Comparison of ENCODE assay signal across 9 mouse cellular contexts in genomic region chr12:112498683-112499082, GRCm38 (mm10). TPM values are rescaled to one million over a fixed set of nuclear protein-coding genes. Genes with fewer than 3 reads are reported as not detected.
DNase-seq lines count a peak whose midpoint lies in the region; ATAC-seq and TF ChIP-seq lines count a peak whose summit lies in the region.
"Had no signal": no experiment of that assay in that cellular context is flagged by ENCODE, and none has a peak within 500 bp of the region (broad histone marks: within the 10 kb centered on the region; RNA-seq: fewer than 3 reads in every experiment).

No protein-coding gene starts in this region.

- no peak overlapping the region for H3K4me2 ChIP-seq in midbrain, embryonic 12.5 days (replicated peaks)
- H3K4me2 ChIP-seq in midbrain, embryonic 14.5 days (ENCODE audit: low read length): no peak overlapping the region

- 38% methylated on average over 11 of the region's 11 CpGs for WGBS in midbrain, embryonic 12.5 days
- WGBS in midbrain, embryonic 14.5 days: 36% methylated on average over 11 of the region's 11 CpGs

- peaks cover 13% of the 10 kb centered on the region; the same call in 1 of the 2 replicates for H3K27me3 ChIP-seq in midbrain, embryonic 12.5 days
- no peaks in the 10 kb centered on the region for H3K27me3 ChIP-seq in midbrain, embryonic 14.5 days (ENCODE audit: control insufficient read depth, insufficient read depth, low read length)

- TF ChIP-seq CTCF in gastrocnemius, adult 2 months (IDR thresholded peaks at IDR 0.05): peak; percentile 47

- H3K27ac ChIP-seq in gastrocnemius, adult 2 months: no peak overlapping the region
- no peak overlapping the region for H3K27ac ChIP-seq in midbrain, embryonic 12.5 days (replicated peaks)
- no peak overlapping the region for H3K27ac ChIP-seq in midbrain, embryonic 14.5 days (replicated peaks; ENCODE audit: low read depth, low read length)

- H3K9me3 ChIP-seq in midbrain, embryonic 12.5 days: no peaks in the 10 kb centered on the region
- H3K9me3 ChIP-seq in midbrain, embryonic 14.5 days (ENCODE audit: control insufficient read depth, low read length): no peaks in the 10 kb centered on the region

- H3K36me3 ChIP-seq in midbrain, embryonic 12.5 days: no peaks in the 10 kb centered on the region
- 0 out of 2 replicates have a peak, but pooled peaks cover 3% of the 10 kb centered on the region for H3K36me3 ChIP-seq in midbrain, embryonic 14.5 days (ENCODE audit: control insufficient read depth, insufficient read depth, low read length)

- H3K4me1 ChIP-seq in midbrain, embryonic 12.5 days: peaks cover 9% of the 10 kb centered on the region
- H3K4me1 ChIP-seq in midbrain, embryonic 14.5 days (ENCODE audit: control insufficient read depth, insufficient read depth, low read length): no peaks in the 10 kb centered on the region

- no peak overlapping the region for H3K4me3 ChIP-seq in gastrocnemius, adult 2 months
- H3K4me3 ChIP-seq in midbrain, embryonic 12.5 days: no peak overlapping the region
- no peak overlapping the region for H3K4me3 ChIP-seq in midbrain, embryonic 14.5 days (replicated peaks; ENCODE audit: low read depth, low read length)

- DNase-seq in gastrocnemius, adult 2 months: no peak
- DNase-seq in gastrocnemius, postnatal 25 days: no peak
- DNase-seq in midbrain, embryonic 14.5 days: no peak
- DNase-seq in embryo, embryonic 10.5 days (ENCODE audit: low spot score): peak; percentile 36
- DNase-seq in adrenal gland, postnatal 4 days (ENCODE audit: low spot score in 2 of 2): no peak

- intact Hi-C loops in gastrocnemius, adult 2 months (cut with DNase I): loop anchor here (2.0 kb wide), 1 partner anchor 44 kb away; no protein-coding TSS in a partner anchor

- ATAC-seq in midbrain, embryonic 12.5 days (ENCODE audit: low FRiP score, low read depth): 0 out of 2 replicates have a peak, but pooled peaks have one; percentile 29
- no peak for ATAC-seq in midbrain, embryonic 14.5 days (ENCODE audit: low FRiP score, low TSS enrichment)
- ATAC-seq in megakaryocyte-erythroid progenitor cell, adult 5-6 weeks (replicated peaks; ENCODE audit: low FRiP score, low TSS enrichment, poor library complexity, severe bottlenecking): 0 out of 2 replicates have a peak, but pooled peaks have one; percentile 28
- no peak for ATAC-seq in inflammation-experienced regulatory T-cells, adult 6 months

- no peak overlapping the region for H3K9ac ChIP-seq in midbrain, embryonic 12.5 days (replicated peaks)
- H3K9ac ChIP-seq in midbrain, embryonic 14.5 days (replicated peaks; ENCODE audit: low read length): no peak overlapping the region

RNA-seq across cellular contexts. Expression of gene A530016L24Rik, which starts 9.4 kb away (rescaled TPM):
- total RNA-seq in gastrocnemius, adult 2 months (2021): 1 to 10 TPM in 1 of 2 experiments, under 1 TPM in 1; 0.48 to 1.9 TPM
- 1 to 10 TPM in 1 of 2 experiments, under 1 TPM in 1; 0.69 to 5.5 TPM for total RNA-seq in gastrocnemius, postnatal 25 days (2021)
- not detected in 2 replicates for polyA plus RNA-seq in midbrain, embryonic 12.5 days (2016; fragmentation: Nextera tagmentation; extraction: Ambion mirVana)
- 0.12 TPM in 1 of 2 replicates, not detected in the other for polyA plus RNA-seq in midbrain, embryonic 14.5 days (2014; fragmentation: Nextera tagmentation; extraction: Ambion mirVana)
- total RNA-seq in megakaryocyte-erythroid progenitor cell, adult 5-6 weeks (2014; fragmentation: Nextera tagmentation): not detected in 2 replicates
- not detected in 2 replicates for total RNA-seq in megakaryocyte-erythroid progenitor cell, adult 5-6 weeks (2017)
- not detected for polyA plus RNA-seq in inflammation-experienced regulatory T-cells, adult 6 months (2017; shearing (Covaris generic))
- 1 to 10 TPM; 9.1 to 9.8 TPM for total RNA-seq in adrenal gland, postnatal 4 days (2021)
- total RNA-seq: neutrophil, adult 5-6 weeks had no signal

RNA-seq across cellular contexts. Expression of gene Tmem179, which starts 17.9 kb away (rescaled TPM):
- not detected for total RNA-seq in gastrocnemius, adult 2 months (2021)
- total RNA-seq in gastrocnemius, postnatal 25 days (2021): under 1 TPM in 1 of 2 experiments, not detected in 1; 0.18 TPM
- 9.7 and 12.0 TPM in 2 replicates for polyA plus RNA-seq in midbrain, embryonic 12.5 days (2016; fragmentation: Nextera tagmentation; extraction: Ambion mirVana)
- polyA plus RNA-seq in midbrain, embryonic 14.5 days (2014; fragmentation: Nextera tagmentation; extraction: Ambion mirVana): 50.7 and 68.6 TPM in 2 replicates
- not detected in 2 replicates for total RNA-seq in megakaryocyte-erythroid progenitor cell, adult 5-6 weeks (2014; fragmentation: Nextera tagmentation)
- total RNA-seq in megakaryocyte-erythroid progenitor cell, adult 5-6 weeks (2017): not detected in 2 replicates
- not detected for polyA plus RNA-seq in inflammation-experienced regulatory T-cells, adult 6 months (2017; shearing (Covaris generic))
- total RNA-seq in adrenal gland, postnatal 4 days (2021): 1 to 10 TPM; 5.8 to 6.6 TPM
- total RNA-seq: neutrophil, adult 5-6 weeks had no signal

Comparison
In these comparisons a context has a peak if more than half of its experiments do, and no peak if none do; other contexts are left out.
1. ATAC-seq: peak in midbrain, embryonic 12.5 days (single experiment) and megakaryocyte-erythroid progenitor cell, adult 5-6 weeks (single experiment); none in midbrain, embryonic 14.5 days (single experiment) and inflammation-experienced regulatory T-cells, adult 6 months (single experiment).
2. RNA of gene Tmem179, which starts 17.9 kb away (total RNA-seq): 5.8 to 6.6 TPM in adrenal gland, postnatal 4 days; 0.18 TPM in gastrocnemius, postnatal 25 days, not detected in gastrocnemius, adult 2 months and not detected in megakaryocyte-erythroid progenitor cell, adult 5-6 weeks; every median in the first group is over 4 times any median in the second.